ENCODE assay signal across 15 mouse cellular contexts in genomic region chr16:65018710-65019109, GRCm38 (mm10).
"Had no signal": no experiment of that assay in that cellular context is flagged by ENCODE, and none has a peak within 500 bp of the region (broad histone marks: within the 10 kb centered on the region; RNA-seq: fewer than 3 reads in every experiment).

No protein-coding gene starts in this region.

- H3K4me2 ChIP-seq: neural tube, embryonic 15.5 days; stomach, embryonic 15.5 days had no signal

- H3K4me3 ChIP-seq: neural tube, embryonic 15.5 days; stomach, embryonic 15.5 days had no signal

- H3K36me3 ChIP-seq: neural tube, embryonic 15.5 days; stomach, embryonic 15.5 days had no signal

- H3K27me3 ChIP-seq: neural tube, embryonic 15.5 days; stomach, embryonic 15.5 days had no signal

- H3K4me1 ChIP-seq: neural tube, embryonic 15.5 days; stomach, embryonic 15.5 days had no signal

- H3K27ac ChIP-seq: neural tube, embryonic 15.5 days; stomach, embryonic 15.5 days; stomach, postnatal 0 days had no signal

- DNase-seq: retina, postnatal 1 day; right cerebral cortex, adult 18-20 months; right cerebral cortex, postnatal 14 days; right cerebral cortex, postnatal 25 days; right cerebral cortex, postnatal 4 days; spleen, adult 18-20 months; thymus, adult 18-20 months; thymus, adult 2 months; thymus, postnatal 14 days; thymus, postnatal 25 days; thymus, postnatal 36 days; thymus, postnatal 4 days had no signal

- H3K9ac ChIP-seq: neural tube, embryonic 15.5 days; stomach, embryonic 15.5 days had no signal

- H3K9me3 ChIP-seq: neural tube, embryonic 15.5 days; stomach, embryonic 15.5 days had no signal
